20 mouse cellular contexts compared by ENCODE assay signal in the genomic region with DNA sequence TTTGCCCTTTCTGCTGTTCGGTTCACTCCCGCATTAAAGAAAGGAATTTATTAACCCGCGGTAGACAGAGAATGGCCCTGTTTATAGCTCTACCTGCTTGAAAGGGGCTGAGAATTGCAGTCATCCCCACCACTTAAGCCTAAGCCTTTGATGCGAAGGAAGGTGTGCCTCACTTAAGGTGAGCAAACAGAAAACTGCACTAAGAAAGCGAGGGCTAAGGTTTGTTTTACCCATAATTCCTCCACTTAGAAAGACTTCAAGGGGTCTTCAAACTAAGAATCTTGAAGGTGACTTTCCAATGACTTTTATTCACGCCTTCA.
"Had no signal": no experiment of that assay in that cellular context is flagged by ENCODE, and none has a peak within 500 bp of the region (broad histone marks: within the 10 kb centered on the region; RNA-seq: fewer than 3 reads in every experiment).

No protein-coding gene starts in this region.

- H3K4me2 ChIP-seq: limb, embryonic 12.5 days; limb, embryonic 15.5 days; liver, embryonic 11.5 days; midbrain, embryonic 11.5 days had no signal

- H3K4me3 ChIP-seq: limb, embryonic 12.5 days; limb, embryonic 15.5 days had no signal

- H3K36me3 ChIP-seq: limb, embryonic 12.5 days; limb, embryonic 15.5 days had no signal

- H3K27ac ChIP-seq: hindbrain, postnatal 0 days; kidney, postnatal 0 days; limb, embryonic 12.5 days; limb, embryonic 15.5 days; liver, embryonic 14.5 days had no signal

- DNase-seq: kidney, adult 2 months; kidney, postnatal 4 days; left cerebral cortex, postnatal 4 days; liver, postnatal 0 days; lung, postnatal 4 days; midbrain, embryonic 14.5 days; right cerebral cortex, adult 18-20 months; right cerebral cortex, postnatal 14 days; right cerebral cortex, postnatal 4 days; thymus, adult 2 months; thymus, postnatal 14 days; thymus, postnatal 4 days had no signal

- H3K9ac ChIP-seq: limb, embryonic 12.5 days; limb, embryonic 15.5 days; liver, embryonic 14.5 days; liver, postnatal 0 days had no signal

- H3K9me3 ChIP-seq: limb, embryonic 12.5 days; limb, embryonic 15.5 days had no signal

- H3K4me1 ChIP-seq: limb, embryonic 15.5 days had no signal

- H3K27me3 ChIP-seq: limb, embryonic 12.5 days; limb, embryonic 15.5 days had no signal

- ATAC-seq: hindbrain, postnatal 0 days; inflammation-experienced regulatory T-cells, adult 6 months; liver, postnatal 0 days had no signal
